Mouse (Mus musculus) liver, embryonic 11.5 days (tissue): ENCODE measurements around the gene Platr17. TPM values are rescaled to one million over a fixed set of nuclear protein-coding genes. Genes with fewer than 3 reads are reported as not detected.
"Not testable (repeated sequence)": the region's sequence is repeated elsewhere in the genome, so short reads cannot be mapped to it uniquely, and the experiment has no call there.

Source experiments
- ATAC-seq: fragments of 200-750 bp; cut with Nextera tagmentation; replicated peaks from 2 replicates; pipeline ENCODE4 v1.8.0; 2017; ENCODE audit warnings: moderate number of reproducible peaks, mild to moderate bottlenecking, moderate TSS enrichment, moderate library complexity; ENCODE audit not compliant: low FRiP score
- DNase-seq: peaks from one replicate; pipeline ENCODE4 v3.0.0-alpha.2; 2017; ENCODE audit warnings: low spot score
- H3K27ac ChIP-seq: fragments of 300-500 bp; sonication (generic); 2 replicates; pipeline ENCODE4 v1.5.1; 2014; ENCODE audit warnings: mild to moderate bottlenecking, low read depth, low read length, control low read depth
- H3K27me3 ChIP-seq: fragments of 300-500 bp; sonication (generic); replicated peaks from 2 replicates; pipeline ENCODE4 v1.6.1; 2014; ENCODE audit warnings: low read length, mixed read lengths; ENCODE audit not compliant: control insufficient read depth, insufficient read depth
- H3K36me3 ChIP-seq: fragments of 300-500 bp; sonication (generic); 2 replicates; pipeline ENCODE4 v1.6.1; 2014; ENCODE audit warnings: mild to moderate bottlenecking, low read length, moderate library complexity, mixed read lengths; ENCODE audit not compliant: control insufficient read depth, insufficient read depth
- H3K4me1 ChIP-seq: fragments of 300-500 bp; sonication (generic); replicated peaks from 2 replicates; pipeline ENCODE4 v1.6.1; 2014; ENCODE audit warnings: low read length, mixed read lengths; ENCODE audit not compliant: control insufficient read depth, insufficient read depth
- H3K4me2 ChIP-seq: fragments of 300-500 bp; sonication (generic); 2 replicates; pipeline ENCODE4 v1.6.1; 2014; ENCODE audit warnings: mild to moderate bottlenecking, control low read depth, moderate library complexity
- H3K4me3 ChIP-seq: fragments of 300-500 bp; sonication (generic); 2 replicates; pipeline ENCODE4 v1.5.1; 2014; ENCODE audit warnings: low read depth, low read length, control low read depth
- H3K9ac ChIP-seq: fragments of 300-500 bp; sonication (generic); 2 replicates; pipeline ENCODE4 v1.6.1; 2014; ENCODE audit warnings: low read depth, low read length, control low read depth
- H3K9me3 ChIP-seq: fragments of 300-500 bp; sonication (generic); 2 replicates; pipeline ENCODE4 v1.6.1; 2016; ENCODE audit warnings: low read length, inconsistent platforms, mixed read lengths; ENCODE audit not compliant: control insufficient read depth
- WGBS: fragments of 180-500 bp; shearing (Covaris S2); extraction: QIAGEN DNeasy Blood & Tissue Kit; methylation state at CpG from one replicate; pipeline ENCODE4 v1.1.7; 2014; 5-methylcytosine and 5-hydroxymethylcytosine counted together
- polyA plus RNA-seq: library from polyadenylated mRNA; unstranded; fragments of >200 nt; fragmentation: Nextera tagmentation; extraction: Ambion mirVana; gene quantifications from 2 replicates; pipeline ENCODE4 v1.2.1, GENCODE M21; 2014

Platr17 gene
- polyA plus RNA-seq, 1 experiment from 2014 or later = 2.2 TPM

DNA sequence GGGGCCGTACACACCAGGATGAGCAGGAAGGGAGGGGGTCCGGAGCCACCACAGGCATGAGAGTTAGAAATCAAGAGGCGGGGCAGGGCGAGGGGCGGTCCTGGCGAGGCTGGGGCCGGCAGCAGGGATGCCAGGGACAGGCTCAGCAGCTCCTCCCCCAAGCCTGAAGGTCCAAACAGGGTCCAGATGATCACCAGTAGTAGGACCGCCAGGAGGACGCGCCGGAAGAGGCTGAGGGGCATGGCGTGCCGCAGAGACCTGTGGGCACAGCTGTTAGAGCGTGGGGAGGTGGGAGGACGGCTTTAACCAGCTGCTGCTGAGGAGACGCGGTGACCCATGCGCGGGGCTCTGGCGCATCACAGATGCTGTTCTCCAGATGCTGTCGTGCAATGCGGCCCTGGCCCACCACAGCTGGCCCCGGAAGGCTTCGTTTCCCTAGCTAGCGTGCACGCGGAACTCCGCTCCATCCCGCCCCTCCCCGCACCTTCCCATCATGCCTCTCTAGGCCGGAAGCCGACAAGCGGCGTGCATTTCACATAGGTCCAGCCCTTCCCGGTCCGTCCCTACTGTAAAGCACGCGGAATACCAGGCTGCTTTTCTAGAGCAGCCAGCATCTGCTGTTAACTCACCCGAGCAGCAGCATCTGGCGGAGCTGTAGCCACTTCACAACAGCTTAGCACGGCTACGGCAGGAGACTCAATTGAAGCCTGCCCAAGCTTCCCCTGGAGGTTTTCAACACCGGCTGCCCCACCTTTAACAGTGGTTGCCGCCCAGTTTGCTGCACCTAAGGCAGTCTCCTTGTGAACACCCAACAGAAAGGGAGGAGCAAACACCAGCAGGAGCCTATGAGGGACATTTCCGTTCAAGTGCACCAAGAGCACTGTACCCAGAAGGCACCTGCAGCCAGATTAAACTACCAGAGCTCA lies 46.3 kb downstream of the Platr17 start, which contains the start of gene B3galt4:
Gene B3galt4 (minus strand): TSS at position 468 of the 926 bp plus-strand sequence.
- Histone ChIP-seq H3K4me2 (peak within 1 kb of the TSS; percentile 100), H3K27me3 (no peaks in the 10 kb centered on the region), H3K27ac (peak within 1 kb of the TSS; percentile 90), H3K9me3 (no peaks in the 10 kb centered on the region), H3K36me3 (peaks cover 38% of the 10 kb centered on the region), H3K9ac (peak within 1 kb of the TSS; percentile 97), H3K4me3 (peak within 1 kb of the TSS; percentile 85), H3K4me1 (peaks cover 48% of the 10 kb centered on the region)
- ATAC-seq = peak; percentile 80
- WGBS = under 1% methylated on average over 45 of the region's 45 CpGs
- peak; percentile 92 for DNase-seq

DNA sequence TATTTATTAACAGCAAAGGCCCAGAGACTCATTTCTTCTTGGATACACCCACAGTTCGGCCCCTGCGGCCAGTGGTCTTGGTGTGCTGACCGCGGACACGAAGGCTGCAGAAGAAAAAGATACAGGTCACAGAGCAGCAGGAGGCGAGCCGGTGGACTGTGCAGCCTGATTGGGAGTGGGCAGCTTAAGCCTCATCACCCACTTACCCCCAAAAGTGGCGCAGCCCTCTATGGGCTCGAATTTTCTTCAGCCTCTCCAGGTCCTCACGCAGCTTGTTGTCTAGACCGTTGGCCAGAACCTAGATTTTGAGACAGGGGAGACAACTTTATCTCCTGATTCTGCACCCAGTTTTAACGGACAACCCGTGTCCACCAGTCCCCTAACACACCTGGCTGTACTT lies 47.1 kb downstream of the Platr17 start:
- not testable (repeated sequence) for H3K9me3 ChIP-seq, DNase-seq, ATAC-seq, H3K27me3 ChIP-seq
- 66% methylated on average over 13 of the region's 13 CpGs for WGBS
- Histone ChIP-seq H3K9ac (peak overlapping the region; percentile 97; the same call in 1 of the 2 replicates), H3K4me1 (peaks cover 48% of the 10 kb centered on the region), H3K4me2 (peak overlapping the region; percentile 100), H3K36me3 (peaks cover 38% of the 10 kb centered on the region), H3K4me3 (peak overlapping the region; percentile 85), H3K27ac (peak overlapping the region; percentile 90)

DNA sequence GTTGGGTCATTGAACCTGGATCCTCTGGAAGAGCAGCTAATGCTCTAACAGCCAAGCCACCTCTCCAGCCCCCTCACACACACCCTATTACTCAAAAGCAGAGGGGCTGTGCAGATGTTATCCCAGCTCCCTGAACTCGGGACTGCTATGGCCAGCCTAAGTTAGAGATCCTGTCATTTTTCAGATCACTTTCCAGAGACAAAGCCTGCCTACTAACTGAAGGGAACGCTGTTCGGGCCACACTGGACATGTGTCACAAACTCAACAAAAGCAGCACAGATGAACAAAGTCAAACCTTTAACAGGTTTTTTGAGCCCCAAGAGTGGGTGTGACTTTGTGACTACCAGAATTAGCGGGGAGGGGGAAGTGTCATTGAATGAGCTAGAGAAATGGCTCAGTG lies 47.9 kb downstream of the Platr17 start:
- ATAC-seq (no peak), DNase-seq (no peak)
- WGBS = 64% methylated on average over 4 of the region's 4 CpGs
- Histone ChIP-seq H3K4me3 (peak overlapping the region; percentile 85), H3K27ac (peak overlapping the region; percentile 90), H3K4me2 (peak overlapping the region; percentile 100), H3K36me3 (peaks cover 34% of the 10 kb centered on the region), H3K4me1 (peaks cover 50% of the 10 kb centered on the region), H3K9ac (peak overlapping the region; percentile 97), H3K9me3 (no peaks in the 10 kb centered on the region), H3K27me3 (no peaks in the 10 kb centered on the region)

DNA sequence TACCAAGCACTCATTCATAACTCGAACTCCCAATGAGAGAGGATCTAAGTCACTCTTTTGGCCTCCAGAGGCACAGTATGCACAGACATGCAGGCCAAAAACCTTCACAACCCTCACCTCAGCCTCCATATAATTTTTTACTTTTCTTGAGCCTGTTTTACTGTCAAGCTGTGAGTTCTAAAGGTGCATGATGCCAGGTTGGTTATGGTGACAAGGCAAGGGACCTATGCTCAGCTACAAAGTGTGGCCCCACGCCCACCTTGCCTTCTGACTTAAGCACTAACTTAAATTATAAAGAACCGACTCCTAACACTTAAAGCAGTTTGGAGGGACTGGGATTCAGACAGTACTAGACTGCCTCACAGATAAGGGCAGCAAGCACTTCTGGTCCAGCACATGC lies 48.4 kb downstream of the Platr17 start:
- Histone ChIP-seq H3K27me3 (no peaks in the 10 kb centered on the region), H3K27ac (peak overlapping the region; percentile 90), H3K36me3 (peaks cover 34% of the 10 kb centered on the region), H3K4me3 (peak overlapping the region; percentile 85), H3K4me1 (peaks cover 50% of the 10 kb centered on the region), H3K9ac (peak overlapping the region; percentile 97), H3K9me3 (no peaks in the 10 kb centered on the region), H3K4me2 (peak overlapping the region; percentile 100)
- ATAC-seq = no peak
- no peak for DNase-seq
- 61% methylated on average over 3 of the region's 3 CpGs for WGBS

- DNase-seq = no peak
- Histone ChIP-seq H3K4me2 (peak overlapping the region; percentile 100), H3K4me3 (peak overlapping the region; percentile 85), H3K9me3 (no peaks in the 10 kb centered on the region), H3K27ac (peak overlapping the region; percentile 90), H3K36me3 (peaks cover 37% of the 10 kb centered on the region), H3K27me3 (no peaks in the 10 kb centered on the region), H3K4me1 (peaks cover 50% of the 10 kb centered on the region), H3K9ac (peak overlapping the region; percentile 97)
- ATAC-seq = no peak
- 28% methylated on average over 5 of the region's 5 CpGs for WGBS
Observed at GRCm38 (mm10) chr17:33953961-33954565, 49.1 kb downstream of the Platr17 start.

- Histone ChIP-seq H3K27ac (peak overlapping the region; percentile 90), H3K9me3 (no peaks in the 10 kb centered on the region), H3K4me2 (peak overlapping the region; percentile 100), H3K9ac (peak overlapping the region; percentile 97), H3K27me3 (no peaks in the 10 kb centered on the region), H3K4me3 (peak overlapping the region; percentile 85), H3K4me1 (peaks cover 48% of the 10 kb centered on the region), H3K36me3 (peaks cover 38% of the 10 kb centered on the region)
- ATAC-seq (0 out of 2 replicates have a peak, but pooled peaks have one; percentile 0), DNase-seq (no peak)
- WGBS = under 1% methylated on average over 33 of the region's 33 CpGs
Observed at GRCm38 (mm10) chr17:33954646-33955554, 50.0 kb downstream of the Platr17 start.

GRCm38 (mm10) chr17:33955555-33956214 lies 50.8 kb downstream of the Platr17 start, which contains the start of the genes Vps52 and Rps18:
Gene Vps52, plus strand, starts transcription at chr17:33955812.
Gene Rps18, minus strand, starts transcription at chr17:33956001.
- Histone ChIP-seq H3K4me3 (peak within 1 kb of the TSS; percentile 85), H3K4me1 (peaks cover 40% of the 10 kb centered on the region), H3K27ac (peak within 1 kb of the TSS; percentile 90), H3K36me3 (peaks cover 46% of the 10 kb centered on the region), H3K4me2 (peak within 1 kb of the TSS; percentile 100), H3K9me3 (no peaks in the 10 kb centered on the region), H3K27me3 (no peaks in the 10 kb centered on the region), H3K9ac (peak within 1 kb of the TSS; percentile 97)
- DNase-seq = peak; percentile 93
- peak; percentile 78 for ATAC-seq
- 1% methylated on average over 50 of the region's 50 CpGs for WGBS
